8 mouse cellular contexts compared by ENCODE assay signal in the genomic region with DNA sequence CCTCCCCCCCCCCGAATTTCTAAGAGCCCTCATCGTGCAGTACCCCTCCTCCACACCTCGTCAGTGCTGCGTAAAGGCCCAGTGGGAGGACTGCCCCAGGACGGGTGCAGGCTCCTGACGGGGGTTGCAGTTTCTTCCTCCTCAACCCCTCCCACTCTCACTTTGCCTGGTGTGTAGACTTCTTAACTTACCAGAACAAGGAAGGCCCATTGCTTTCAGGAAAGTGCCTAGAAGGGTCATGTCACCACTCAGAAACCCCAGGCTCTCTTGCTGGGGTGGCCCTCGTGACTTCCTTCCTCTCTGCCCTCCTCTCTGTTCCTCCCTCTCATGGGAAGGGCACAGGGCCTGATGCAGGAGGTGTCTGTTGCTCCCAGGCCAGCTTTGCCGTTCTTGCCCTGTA. TPM values are rescaled to one million over a fixed set of nuclear protein-coding genes. Genes with fewer than 3 reads are reported as not detected.
DNase-seq lines count a peak whose midpoint lies in the region; ATAC-seq lines count a peak whose summit lies in the region.

No protein-coding gene starts in this region.

- no peak overlapping the region for H3K4me3 ChIP-seq in neural tube, embryonic 11.5 days (ENCODE audit: low read depth, low read length)
- H3K4me3 ChIP-seq in forebrain, embryonic 14.5 days (ENCODE audit: low read depth, low read length) = no peak overlapping the region

- no peak overlapping the region for H3K9ac ChIP-seq in neural tube, embryonic 11.5 days (ENCODE audit: low read length)
- no peak overlapping the region for H3K9ac ChIP-seq in forebrain, embryonic 14.5 days (ENCODE audit: low read length)

- no peaks in the 10 kb centered on the region for H3K27me3 ChIP-seq in neural tube, embryonic 11.5 days (ENCODE audit: control insufficient read depth, insufficient read depth, low read length)
- H3K27me3 ChIP-seq in forebrain, embryonic 14.5 days (replicated peaks; ENCODE audit: control insufficient read depth, insufficient read depth, low read length) = no peaks in the 10 kb centered on the region

- H3K36me3 ChIP-seq in neural tube, embryonic 11.5 days (ENCODE audit: control insufficient read depth, insufficient read depth, low read length) = peaks cover 4% of the 10 kb centered on the region
- peaks cover 47% of the 10 kb centered on the region for H3K36me3 ChIP-seq in forebrain, embryonic 14.5 days (ENCODE audit: control insufficient read depth, insufficient read depth, low read length)

- WGBS in neural tube, embryonic 11.5 days = 3% methylated on average over 8 of the region's 8 CpGs
- 6% methylated on average over 8 of the region's 8 CpGs for WGBS in forebrain, embryonic 14.5 days

- no peaks in the 10 kb centered on the region for H3K9me3 ChIP-seq in neural tube, embryonic 11.5 days (ENCODE audit: control insufficient read depth, low read length)
- no peaks in the 10 kb centered on the region for H3K9me3 ChIP-seq in forebrain, embryonic 14.5 days (replicated peaks; ENCODE audit: control insufficient read depth, low read length)

- H3K4me1 ChIP-seq in neural tube, embryonic 11.5 days (ENCODE audit: control insufficient read depth, insufficient read depth, low read length) = peaks cover 55% of the 10 kb centered on the region
- peaks cover 75% of the 10 kb centered on the region for H3K4me1 ChIP-seq in forebrain, embryonic 14.5 days (ENCODE audit: control insufficient read depth, insufficient read depth, low read length)

- no peak overlapping the region for H3K27ac ChIP-seq in neural tube, embryonic 11.5 days (ENCODE audit: low read depth, low read length)
- 0 out of 2 replicates have a peak overlapping the region, but pooled peaks have one; percentile 49 for H3K27ac ChIP-seq in forebrain, embryonic 14.5 days (ENCODE audit: low read depth, low read length)

- peak overlapping the region; percentile 17 for H3K4me2 ChIP-seq in neural tube, embryonic 11.5 days (ENCODE audit: low read depth)
- H3K4me2 ChIP-seq in forebrain, embryonic 14.5 days (ENCODE audit: low read length) = peak overlapping the region; percentile 34; the same call in 1 of the 2 replicates

- peak; percentile 31 for DNase-seq in neural tube, embryonic 11.5 days (ENCODE audit: low spot score)
- DNase-seq in neural tube, embryonic 10.5 days (ENCODE audit: extremely low spot score, low spot score) = no peak
- DNase-seq in forebrain, embryonic 14.5 days (ENCODE audit: low spot score) = no peak
- DNase-seq in lung, postnatal 25 days (ENCODE audit: low spot score) = peak; percentile 74
- DNase-seq in skeletal muscle tissue, adult 2 months (ENCODE audit: low read depth, low spot score) = peak; percentile 50
- DNase-seq in testis, postnatal 14 days (ENCODE audit: low spot score) = no peak
- no peak for DNase-seq in left cerebral cortex, adult 8-10 months (ENCODE audit: low spot score in 2 of 2)
- DNase-seq in kidney, postnatal 4 days = no peak

- ATAC-seq in neural tube, embryonic 11.5 days (ENCODE audit: insufficient read depth, low FRiP score, low TSS enrichment) = peak; percentile 40
- ATAC-seq in forebrain, embryonic 14.5 days = no peak

RNA-seq across cellular contexts. Expression of a gene that starts 13.6 kb away (rescaled TPM):
- 42.4 and 43.6 TPM in 2 replicates for polyA plus RNA-seq in neural tube, embryonic 11.5 days (2014; fragmentation: Nextera tagmentation; extraction: Ambion mirVana)
- polyA plus RNA-seq in forebrain, embryonic 14.5 days (2014; fragmentation: Nextera tagmentation; extraction: Ambion mirVana) = 28.1 and 30.1 TPM in 2 replicates
- 10 to 100 TPM; 37.4 to 53.8 (median 44.7) TPM for total RNA-seq in left cerebral cortex, adult 8-10 months (2022)

Comparison
In these comparisons a context has a peak if more than half of its experiments do, and no peak if none do; other contexts are left out.
1. DNase-seq: peak in neural tube, embryonic 11.5 days (single experiment), lung, postnatal 25 days (single experiment) and skeletal muscle tissue, adult 2 months (single experiment); none in neural tube, embryonic 10.5 days (single experiment), forebrain, embryonic 14.5 days (single experiment), testis, postnatal 14 days (single experiment), left cerebral cortex, adult 8-10 months (0 of 2) and kidney, postnatal 4 days (0 of 2).